ENCODE assay signal across 9 mouse cellular contexts in the genomic region with DNA sequence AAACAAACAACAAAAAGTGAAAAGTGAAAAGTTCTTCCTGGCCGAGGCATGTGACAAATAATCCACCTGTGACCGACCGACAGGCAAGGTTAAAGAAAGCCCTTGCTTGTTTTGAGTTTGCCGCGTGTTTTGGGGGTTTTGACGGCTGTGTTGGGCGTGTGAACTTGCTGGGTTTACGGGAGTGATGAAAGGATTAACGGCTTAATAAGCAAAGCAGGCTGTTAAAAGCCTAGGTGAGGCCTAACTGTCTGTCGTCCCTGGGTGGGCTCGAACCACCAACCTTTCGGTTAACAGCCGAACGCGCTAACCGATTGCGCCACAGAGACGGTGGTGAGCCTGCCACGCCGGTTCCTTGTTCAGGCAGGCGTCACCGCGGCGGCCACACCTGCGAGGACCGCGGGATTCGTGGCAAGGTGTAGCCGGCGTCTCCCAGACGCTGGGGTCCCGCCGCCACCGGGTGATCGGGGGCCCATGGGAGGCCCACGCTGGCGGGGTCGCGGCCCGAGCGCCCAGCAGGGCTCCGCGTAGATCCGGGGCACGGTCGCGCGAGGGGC. TPM values are rescaled to one million over a fixed set of nuclear protein-coding genes. Genes with fewer than 3 reads are reported as not detected.
"Had no signal": no experiment of that assay in that cellular context is flagged by ENCODE, and none has a peak within 500 bp of the region (broad histone marks: within the 10 kb centered on the region; RNA-seq: fewer than 3 reads in every experiment).

No protein-coding gene starts in this region.

RNA-seq across cellular contexts. Expression of a gene that starts 6.9 kb away (rescaled TPM):
- total RNA-seq: hindbrain, postnatal 0 days; layer of hippocampus, adult 2 months; layer of hippocampus, postnatal 10 days; left cerebral cortex, postnatal 36 days had no signal
- polyA plus RNA-seq: hindbrain, postnatal 0 days; limb, embryonic 12.5 days; lung, embryonic 14.5 days; midbrain, embryonic 12.5 days; midbrain, embryonic 16.5 days; neural tube, embryonic 13.5 days had no signal
